Mouse (Mus musculus): ENCODE results near the gene Cdc25a.

The Cdc25a gene

DNA sequence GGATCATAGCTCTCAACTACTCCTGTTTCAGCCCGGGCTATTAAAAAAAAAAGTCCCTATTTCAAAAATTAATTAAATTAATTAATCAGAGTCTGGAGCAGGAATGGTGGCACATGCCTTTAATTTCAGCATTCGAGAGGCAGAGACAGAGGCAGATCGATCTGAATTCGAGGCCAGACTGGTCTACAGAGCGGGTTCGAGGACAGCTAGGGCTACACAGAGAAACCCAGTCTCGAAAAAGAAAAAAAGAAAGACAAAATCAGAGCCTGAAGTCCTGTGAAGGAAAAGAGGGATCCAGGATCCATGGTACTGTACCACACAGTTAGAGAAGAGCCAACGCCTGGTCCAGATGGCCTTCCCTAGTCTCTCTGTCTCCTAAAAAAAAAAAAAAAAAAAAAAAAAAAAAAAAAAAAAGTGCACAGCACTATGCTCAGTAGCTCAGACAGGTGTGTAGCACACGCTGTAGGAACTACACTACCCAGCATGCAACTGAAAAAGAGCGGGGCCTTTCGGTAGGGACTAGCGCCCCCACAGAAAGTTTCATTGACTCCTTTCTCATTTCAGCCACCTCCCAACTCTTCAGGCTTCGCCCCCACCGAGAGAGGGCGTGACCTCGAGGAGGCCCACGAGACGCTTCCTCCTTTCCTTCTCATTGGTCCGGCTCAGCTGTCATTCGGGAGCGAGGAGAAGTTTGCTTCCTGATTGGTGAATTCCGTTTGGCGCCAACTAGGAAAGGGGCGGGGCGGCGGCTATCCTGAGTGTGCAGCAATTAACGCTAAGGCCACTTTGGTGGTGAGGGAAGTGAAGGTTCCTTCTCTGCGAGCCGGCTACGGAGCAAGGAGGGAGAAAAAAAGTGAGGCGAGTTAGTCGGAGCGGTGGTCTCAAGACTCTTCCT lies at the start of gene Cdc25a:
Gene Cdc25a, plus strand, starts transcription at position 783 of the 895 bp plus-strand sequence.
- peak; percentile 99 for DNase-seq (ENCODE audit: extremely low read depth, low read depth)

DNA sequence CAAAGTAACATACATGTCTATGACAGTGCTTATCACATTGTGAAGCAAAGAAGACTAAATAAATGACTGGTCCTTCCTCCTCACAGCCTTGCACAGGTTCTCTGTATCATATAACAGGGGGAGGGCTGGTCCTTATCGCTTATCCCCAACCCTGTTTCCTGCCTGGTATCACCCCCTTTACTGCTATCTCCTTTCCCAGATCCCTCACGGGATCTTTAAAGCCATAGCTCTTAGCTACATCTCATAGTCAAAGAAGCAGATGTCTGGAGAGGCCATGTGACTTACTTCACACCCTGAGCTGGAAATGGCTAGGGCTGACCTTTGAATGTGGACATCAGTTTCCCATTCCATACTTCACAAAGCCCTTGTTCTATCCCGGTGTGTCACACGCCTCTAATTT lies 49.6 kb upstream of the Cdc25a start:
- no peak for DNase-seq (ENCODE audit: extremely low read depth, low read depth)

DNA sequence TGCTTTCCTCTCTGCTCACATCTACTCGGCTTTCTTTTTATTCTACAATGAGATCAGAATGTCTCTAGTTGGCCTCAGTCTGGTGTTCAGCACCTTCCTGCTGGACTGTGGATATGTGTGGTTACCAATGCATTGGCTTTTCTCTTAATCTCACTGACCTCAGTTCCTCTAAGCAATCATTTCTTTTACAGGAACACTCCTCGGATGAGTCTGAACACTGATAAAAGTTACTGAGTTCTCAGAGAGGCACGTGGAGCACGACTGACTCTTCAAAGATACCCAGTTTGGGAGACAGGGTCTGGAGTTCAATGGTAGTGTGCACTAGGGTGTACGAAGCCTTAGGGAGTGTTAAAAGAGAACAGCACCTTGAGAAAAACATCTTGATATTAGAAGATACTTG lies 49.2 kb upstream of the Cdc25a start:
- DNase-seq (ENCODE audit: extremely low read depth, low read depth), result peak; percentile 26

DNA sequence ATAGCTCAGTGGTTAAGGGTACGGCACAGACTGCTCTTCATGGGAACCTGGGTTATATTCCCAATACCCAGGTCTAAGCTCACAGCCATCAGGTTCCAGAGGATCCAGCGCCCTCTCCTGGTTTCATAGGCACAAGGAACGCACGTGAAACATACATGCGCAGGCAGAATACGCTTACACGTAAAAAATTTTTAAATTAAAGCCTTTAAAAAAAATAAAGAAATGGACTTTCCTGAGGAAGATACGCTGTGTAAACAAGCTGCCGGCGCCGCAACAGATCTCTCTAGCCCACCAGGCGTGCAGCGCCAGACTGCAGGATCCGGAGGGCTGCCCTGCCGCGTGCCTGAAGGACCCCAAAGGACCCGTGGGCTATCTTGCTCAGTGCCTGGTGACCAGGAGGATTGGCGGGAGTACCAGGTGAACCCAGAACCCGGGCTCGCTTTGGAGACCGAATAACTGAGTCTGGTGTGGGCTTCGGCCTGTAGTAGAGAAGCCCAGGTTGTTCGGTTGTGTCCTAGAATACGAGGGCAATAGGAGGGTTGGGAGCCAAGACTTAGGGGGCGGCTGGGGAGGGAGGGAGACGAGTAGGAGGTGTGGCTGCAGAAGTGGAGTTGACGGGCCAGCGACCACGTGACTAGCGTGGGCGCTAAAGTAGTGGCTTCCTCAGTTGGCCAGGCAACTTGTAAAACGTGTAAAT lies 42.8 kb upstream of the Cdc25a start, which contains the start of gene Nme6:
Gene Nme6, plus strand, starts transcription at position 359 of the 697 bp plus-strand sequence.
- peak; percentile 76 for DNase-seq (ENCODE audit: extremely low read depth, low read depth)

DNA sequence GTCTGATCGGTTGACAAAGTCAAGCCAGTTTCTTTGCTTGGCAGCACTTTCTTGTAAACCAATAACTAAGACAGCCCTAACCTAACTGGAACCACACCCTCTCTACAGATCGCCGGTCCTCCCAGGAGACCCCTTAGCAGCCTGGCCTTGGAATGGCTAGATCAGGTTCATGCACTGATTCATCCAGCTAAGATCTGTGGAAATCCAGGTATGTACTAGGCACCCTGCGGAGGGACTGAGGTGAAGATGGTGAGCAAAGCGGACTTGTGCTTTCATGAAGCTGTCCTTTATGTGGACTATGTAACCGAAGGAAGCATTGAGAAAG lies 42.3 kb upstream of the Cdc25a start:
- no peak for DNase-seq (ENCODE audit: extremely low read depth, low read depth)

DNA sequence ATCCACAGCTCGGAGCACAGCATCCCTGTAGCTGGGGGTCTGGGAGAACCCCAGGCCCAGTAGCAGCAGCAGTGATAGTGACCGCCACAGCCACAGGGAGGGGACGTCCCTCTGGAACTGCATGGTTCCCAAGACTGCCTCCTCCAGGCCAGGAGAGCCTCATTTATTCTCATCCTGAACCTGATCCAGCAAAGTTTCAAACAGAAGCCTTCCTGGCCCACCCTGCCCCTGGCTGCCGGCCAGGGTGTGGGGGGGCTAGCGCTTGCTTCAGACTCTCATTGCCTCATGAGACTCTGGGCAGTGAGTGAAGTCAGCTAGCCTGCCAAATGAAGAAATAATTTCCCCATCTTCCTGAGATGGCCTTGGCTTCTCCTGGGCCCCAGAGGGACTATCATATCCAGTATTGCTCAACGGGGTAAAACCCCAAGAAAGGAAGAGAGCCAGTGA lies 26.0 kb upstream of the Cdc25a start, which contains the start of gene Camp:
Gene Camp, minus strand, starts transcription at position 306 of the 447 bp plus-strand sequence.
- DNase-seq (ENCODE audit: extremely low read depth, low read depth), result no peak

DNA sequence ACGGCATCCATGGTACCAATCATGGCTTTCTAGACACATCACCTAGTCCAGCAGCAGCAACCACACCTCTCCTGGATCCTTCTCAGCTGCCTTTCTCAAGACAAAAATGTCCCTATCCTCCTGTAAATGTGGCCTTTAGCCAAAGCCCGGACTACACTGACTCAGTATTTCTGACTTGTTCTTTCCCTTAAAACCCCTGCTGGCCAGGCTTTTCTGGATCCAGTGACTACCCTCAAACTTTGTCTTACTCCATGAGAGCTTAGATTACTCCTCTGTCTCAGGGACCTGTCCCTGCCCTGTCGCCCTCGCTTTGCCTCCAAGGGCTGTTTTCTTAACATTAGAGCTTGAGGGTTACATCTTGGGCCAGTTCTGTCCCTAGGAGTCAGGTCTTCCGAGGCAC lies 25.3 kb upstream of the Cdc25a start:
- no peak for DNase-seq (ENCODE audit: extremely low read depth, low read depth)

DNA sequence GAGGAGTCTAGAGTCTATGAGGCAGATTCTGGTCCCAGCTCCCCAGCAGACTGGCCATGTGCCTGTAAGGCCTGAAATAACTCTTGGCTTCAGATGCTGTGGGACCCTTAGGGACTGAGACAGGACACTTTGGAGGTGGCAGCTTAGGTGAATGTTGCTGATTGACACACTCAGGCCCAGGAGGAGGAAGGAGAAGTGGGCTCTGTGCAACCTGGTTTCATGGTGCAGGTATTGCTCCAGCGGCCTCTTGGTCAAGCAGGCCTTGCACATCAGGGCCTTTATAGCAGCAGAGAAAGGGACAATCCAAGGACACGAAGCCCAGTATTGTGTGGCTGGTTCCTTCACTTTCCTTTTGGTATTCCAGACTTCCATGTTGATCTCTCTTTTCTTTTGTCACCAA lies 21.0 kb upstream of the Cdc25a start:
- DNase-seq (ENCODE audit: extremely low read depth, low read depth), result no peak

DNA sequence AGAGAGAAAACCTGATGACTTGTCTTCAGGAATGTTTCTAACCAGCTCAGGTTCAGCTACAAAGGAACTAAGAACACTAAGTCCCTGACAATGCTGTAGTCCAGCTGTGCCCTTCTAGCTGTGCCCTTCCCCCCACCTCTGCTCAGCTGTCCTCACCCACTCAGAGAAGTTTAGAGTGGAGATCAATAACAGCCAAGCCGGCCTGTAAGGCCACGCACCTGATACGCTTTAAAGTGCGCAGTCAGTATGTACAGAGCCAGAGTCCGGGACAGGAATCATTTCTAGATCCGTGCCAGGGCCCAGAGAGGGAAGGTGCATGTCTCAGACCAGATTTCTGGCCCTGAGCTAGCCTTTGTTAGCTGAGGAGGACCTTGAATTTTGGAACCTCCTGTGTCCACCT lies 19.4 kb upstream of the Cdc25a start:
- DNase-seq (ENCODE audit: extremely low read depth, low read depth), result no peak

DNA sequence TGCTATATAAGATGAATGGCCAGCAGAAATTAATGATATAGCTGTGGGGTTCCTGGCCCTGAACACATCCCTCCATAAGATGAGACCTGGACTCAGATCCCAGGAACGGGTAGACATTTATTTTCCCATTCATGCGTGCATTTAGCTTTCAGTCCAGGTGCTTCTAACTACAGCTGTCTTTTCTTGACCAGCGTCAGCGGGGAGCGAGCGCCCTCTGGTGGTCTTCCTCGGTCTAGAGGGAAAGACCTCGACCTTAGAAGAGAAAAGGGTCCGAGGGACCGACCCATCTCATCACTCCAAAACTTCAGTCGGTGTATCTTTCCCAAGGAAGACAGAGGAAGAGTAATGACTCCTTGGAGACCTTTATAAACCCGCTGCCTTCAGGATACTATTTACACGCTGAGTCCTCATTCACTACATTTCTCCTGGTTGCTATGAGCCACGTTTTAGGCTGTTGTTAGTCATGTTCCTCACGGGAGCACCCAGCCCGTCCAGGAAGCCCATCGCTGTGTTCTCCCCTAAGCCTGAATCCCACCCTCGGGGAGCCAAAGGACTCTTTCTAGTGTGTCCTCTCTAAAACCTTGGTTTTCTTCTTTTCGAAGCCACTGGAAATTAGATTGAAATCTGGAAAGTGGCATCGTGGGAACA lies 12.9 kb upstream of the Cdc25a start:
- DNase-seq (ENCODE audit: extremely low read depth, low read depth), result peak; percentile 59

DNA sequence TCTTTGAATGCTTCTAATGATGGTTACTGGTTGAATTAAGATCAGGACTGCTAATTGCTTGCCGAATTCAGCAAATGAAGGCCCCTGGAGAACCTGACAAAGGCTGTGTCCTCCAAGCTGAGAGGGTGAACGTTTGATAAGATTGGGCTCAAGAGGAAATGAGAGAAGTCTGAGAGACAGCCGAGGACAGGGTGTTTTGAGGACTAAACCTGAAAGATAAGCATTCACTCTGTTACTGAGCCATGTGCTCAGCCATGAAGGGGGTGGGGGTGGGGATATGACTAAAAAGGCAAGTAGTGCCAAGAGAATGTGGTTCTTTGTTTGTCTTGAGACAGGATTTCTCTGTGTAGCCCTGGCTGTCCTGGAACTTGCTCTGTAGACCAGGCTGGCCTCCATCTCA lies 12.3 kb upstream of the Cdc25a start:
- peak; percentile 83 for DNase-seq (ENCODE audit: extremely low read depth, low read depth)

DNA sequence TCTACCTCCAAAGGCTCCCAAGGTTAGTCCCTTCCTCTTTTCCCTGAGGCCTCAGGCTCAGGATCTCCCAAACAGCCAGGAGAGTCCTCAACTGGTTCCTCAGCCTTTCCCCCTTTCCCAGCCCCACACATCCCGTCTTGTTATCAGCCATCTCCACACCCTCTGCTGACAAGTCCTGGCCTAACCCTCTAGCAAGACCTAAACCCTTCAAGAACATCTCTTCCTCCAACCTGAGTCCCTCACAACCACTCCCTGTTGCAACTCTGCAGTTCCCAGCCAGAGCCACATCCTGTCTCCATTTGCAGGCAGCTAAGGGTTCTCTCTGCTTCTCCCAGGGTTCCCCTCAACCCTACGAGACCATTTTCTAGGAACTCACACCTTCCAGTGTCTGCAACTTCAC lies 9.2 kb upstream of the Cdc25a start:
- no peak for DNase-seq (ENCODE audit: extremely low read depth, low read depth)

DNA sequence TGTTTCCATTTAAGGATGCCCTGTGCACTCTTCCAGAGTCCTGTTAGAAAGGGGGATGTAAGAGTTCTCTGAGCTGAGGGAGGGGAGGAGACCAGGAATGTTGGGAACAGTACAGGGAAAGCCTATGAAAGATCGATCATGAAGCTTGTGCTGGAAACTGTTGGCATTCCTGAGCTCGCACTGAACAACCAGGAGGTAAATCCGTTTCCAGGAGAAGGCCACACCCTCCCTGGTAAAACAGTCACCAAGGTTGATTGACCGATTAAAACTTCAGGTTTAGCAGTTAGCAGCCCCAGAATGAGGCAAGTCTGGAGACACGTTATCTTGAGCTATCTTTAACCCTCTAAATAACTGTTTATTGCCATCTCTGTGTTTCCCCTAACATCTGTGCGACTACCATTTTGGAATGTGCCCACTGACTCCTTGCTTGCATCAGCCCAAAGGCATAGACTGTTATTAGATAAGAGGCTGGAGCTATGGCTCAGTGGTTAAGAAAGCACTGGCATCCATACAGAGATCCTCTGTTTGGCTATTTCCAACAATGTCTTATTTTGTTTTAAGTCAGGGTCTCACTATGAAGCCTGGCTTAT lies 4.3 kb upstream of the Cdc25a start:
- no peak for DNase-seq (ENCODE audit: extremely low read depth, low read depth)

DNA sequence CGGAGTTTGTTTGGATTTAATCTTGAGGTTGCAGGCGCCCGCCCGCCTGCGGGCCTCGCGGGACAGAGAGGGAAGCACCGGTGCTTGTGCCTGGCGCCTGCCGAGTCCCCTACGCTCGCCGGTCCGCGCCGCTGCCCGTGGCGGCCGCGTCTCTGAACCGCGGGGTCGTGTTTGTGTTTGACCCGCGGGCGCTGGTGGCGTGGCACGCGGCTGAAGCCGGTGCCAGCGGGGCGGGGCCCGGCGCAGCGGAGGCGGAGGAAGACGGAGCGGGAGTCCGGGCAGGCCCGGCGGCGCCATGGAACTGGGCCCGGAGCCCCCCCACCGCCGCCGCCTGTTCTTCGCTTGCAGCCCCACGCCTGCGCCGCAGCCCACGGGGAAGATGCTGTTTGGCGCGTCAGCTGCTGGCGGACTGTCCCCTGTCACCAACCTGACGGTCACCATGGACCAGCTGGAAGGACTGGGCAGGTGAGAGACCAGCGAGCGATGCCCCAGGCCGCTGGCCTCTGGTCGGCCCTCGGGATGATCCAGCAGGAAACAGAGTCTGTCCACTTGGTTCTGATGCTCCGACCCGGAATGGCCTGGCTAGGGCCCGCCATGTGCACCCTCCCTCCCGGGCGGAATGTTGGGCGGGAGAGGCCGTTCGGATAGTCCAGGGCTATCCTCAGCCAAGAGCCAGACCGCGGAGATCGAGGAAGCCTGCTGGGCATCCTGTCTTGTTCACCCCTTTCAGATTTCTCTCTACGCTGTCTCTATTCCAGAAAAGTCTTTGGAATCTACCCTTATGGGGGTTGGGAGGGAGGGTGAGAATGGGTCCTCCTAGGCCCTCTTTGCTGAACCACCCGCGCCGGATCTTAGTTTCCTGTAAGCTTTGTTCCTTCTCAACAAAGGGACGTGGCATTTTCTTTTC lies 569 bp downstream of the Cdc25a start:
- DNase-seq (ENCODE audit: extremely low read depth, low read depth), result no peak

DNA sequence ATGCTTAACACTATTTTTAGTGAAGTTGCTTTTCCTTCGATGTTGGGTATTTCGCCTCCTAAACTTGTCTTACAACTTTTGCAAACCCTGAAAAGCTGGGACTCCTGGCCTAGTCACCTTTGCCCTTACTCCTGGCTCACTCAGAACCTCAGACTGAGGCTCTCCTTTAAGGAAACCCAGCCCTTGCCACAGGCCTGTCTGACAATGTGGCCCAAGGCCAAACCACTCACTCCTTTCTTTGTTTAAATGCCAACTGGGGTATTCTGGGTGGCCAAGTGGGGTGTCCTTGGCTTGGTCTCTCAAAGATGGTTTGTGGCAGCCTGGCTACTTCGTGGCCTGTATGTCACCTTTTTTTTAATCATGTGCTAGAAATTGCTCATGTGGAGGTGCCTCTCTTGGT lies 1.4 kb downstream of the Cdc25a start:
- no peak for DNase-seq (ENCODE audit: extremely low read depth, low read depth)

DNA sequence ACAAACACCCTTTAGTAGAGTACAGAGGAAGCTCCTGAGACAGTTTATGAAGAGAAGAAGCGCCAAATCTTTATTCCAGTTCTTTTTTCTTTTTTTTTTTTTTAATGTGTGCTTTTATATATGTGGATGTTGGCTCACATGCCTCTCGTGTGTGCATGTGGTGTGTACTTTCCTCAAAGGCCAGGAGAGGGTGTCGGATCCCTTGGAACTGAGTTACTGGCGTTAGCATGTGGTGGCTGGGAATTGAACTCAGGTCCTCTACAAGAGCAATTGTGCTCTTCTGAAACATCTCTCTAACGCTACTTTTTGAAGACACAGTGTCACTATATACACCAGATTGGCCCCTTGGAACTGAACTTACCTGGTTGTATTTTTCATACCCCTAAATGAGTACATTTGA lies 2.3 kb downstream of the Cdc25a start:
- DNase-seq (ENCODE audit: extremely low read depth, low read depth), result no peak

DNA sequence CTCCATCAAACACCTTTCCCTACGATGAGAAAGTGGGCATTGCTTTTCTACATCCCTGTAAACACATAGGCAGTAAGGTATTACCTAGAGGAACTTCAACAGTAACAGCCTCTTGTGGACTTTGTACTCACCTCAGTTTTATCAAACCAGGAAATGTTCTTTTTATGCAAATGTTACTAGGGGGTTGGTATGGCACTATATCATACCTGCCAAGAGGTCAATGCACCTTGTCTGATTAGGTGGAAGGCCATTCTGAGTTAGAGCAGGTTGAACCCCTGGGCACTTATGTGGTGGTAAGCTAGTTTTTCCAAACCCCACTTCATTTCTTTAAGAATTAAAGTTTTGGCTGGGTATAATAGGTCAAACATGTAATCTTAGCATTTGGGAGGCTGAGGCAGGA lies 3.9 kb downstream of the Cdc25a start:
- DNase-seq (ENCODE audit: extremely low read depth, low read depth), result no peak

DNA sequence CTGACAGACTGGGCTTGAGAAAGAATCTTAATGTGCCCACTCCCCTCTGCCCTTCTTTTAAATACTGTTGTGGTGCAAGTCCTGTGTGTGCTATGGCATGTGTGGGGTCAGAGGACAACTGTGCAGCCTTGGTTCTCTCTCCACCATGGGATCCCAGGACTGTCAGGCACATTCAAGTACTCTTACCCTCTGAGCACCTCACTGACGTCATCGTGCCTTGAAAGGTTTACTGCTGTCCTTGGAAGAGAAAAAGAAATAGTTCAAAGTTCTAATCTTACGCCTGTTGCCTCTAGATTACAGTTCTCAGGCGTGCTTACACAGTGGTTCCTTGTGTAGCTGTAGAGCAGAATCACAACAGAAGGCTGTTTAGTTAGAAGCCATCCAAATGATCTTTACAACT lies 10.9 kb downstream of the Cdc25a start:
- no peak for DNase-seq (ENCODE audit: extremely low read depth, low read depth)

DNA sequence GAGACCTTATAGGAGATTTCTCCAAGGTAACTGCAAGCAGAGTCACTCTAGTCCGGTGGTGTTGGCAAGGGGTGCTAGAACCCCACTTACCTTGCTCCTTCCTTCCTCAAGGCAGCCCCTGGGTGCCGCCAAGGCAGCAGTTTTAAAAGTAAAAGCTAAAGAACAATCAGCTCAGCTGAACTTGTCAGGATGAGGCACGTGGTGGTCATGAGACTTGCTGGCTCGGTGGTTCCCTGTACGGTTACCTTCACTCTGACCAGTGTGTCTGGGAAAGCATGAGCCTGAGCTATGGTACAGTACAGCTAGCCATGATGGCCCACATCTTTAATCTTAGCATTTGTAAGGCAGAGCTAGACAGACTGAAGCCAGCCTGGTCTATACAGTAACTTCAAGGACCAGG lies 11.9 kb downstream of the Cdc25a start:
- DNase-seq (ENCODE audit: extremely low read depth, low read depth), result no peak

DNA sequence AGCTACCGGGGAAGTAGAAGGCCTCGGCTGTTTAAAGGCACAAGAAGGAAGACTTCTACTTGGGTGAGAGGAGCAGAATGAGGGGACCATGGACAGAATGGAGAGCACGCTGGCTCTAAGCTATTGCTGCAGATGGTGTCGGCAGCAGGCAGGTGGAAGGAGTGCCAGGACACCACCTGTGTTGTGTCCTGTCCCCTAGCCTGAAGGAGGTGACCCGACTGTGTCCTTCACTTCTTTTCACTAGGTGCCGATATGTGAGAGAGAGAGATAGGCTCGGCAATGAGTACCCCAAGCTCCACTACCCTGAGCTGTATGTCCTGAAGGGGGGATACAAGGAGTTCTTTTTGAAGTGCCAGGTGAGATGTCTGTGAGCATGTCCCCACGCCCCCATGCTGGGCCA lies 16.1 kb downstream of the Cdc25a start:
- DNase-seq (ENCODE audit: extremely low read depth, low read depth), result no peak
